Mouse (Mus musculus) kidney, embryonic 16.5 days (tissue): ENCODE data around the gene Dixdc1. TPM values are rescaled to one million over a fixed set of nuclear protein-coding genes. Genes with fewer than 3 reads are reported as not detected.
A peak's percentile ranks its signal among the peaks of the same experiment; 100 is the strongest.
"Not testable (repeated sequence)": the region's sequence is repeated elsewhere in the genome, so short reads cannot be mapped to it uniquely, and the experiment has no call there.

ENCODE experiments used
- ATAC-seq: fragments of 200-750 bp; cut with Nextera tagmentation; 2 replicates; pipeline ENCODE4 v1.8.0; 2017; ENCODE audit warnings: moderate TSS enrichment; ENCODE audit not compliant: low FRiP score, low TSS enrichment
- H3K27ac ChIP-seq: fragments of 300-500 bp; sonication (generic); 2 replicates; pipeline ENCODE4 v1.5.1; 2014; ENCODE audit warnings: low read length
- H3K27me3 ChIP-seq: fragments of 300-500 bp; sonication (generic); 2 replicates; pipeline ENCODE4 v1.6.1; 2014; ENCODE audit warnings: low read length, control low read depth, mixed read lengths; ENCODE audit not compliant: insufficient read depth
- H3K36me3 ChIP-seq: fragments of 300-500 bp; sonication (generic); 2 replicates; pipeline ENCODE4 v1.6.1; 2014; ENCODE audit warnings: low read length, control low read depth, mixed read lengths; ENCODE audit not compliant: insufficient read depth
- H3K4me1 ChIP-seq: fragments of 300-500 bp; sonication (generic); 2 replicates; pipeline ENCODE4 v1.6.1; 2014; ENCODE audit warnings: low read length, control low read depth, mixed read lengths; ENCODE audit not compliant: insufficient read depth
- H3K4me2 ChIP-seq: fragments of 300-500 bp; sonication (generic); replicated peaks from 2 replicates; pipeline ENCODE4 v1.6.1; 2014; ENCODE audit warnings: low read depth, low read length
- H3K4me3 ChIP-seq: fragments of 300-500 bp; sonication (generic); 2 replicates; pipeline ENCODE4 v1.5.1; 2014; ENCODE audit warnings: mild to moderate bottlenecking, low read length
- H3K9ac ChIP-seq: fragments of 300-500 bp; sonication (generic); replicated peaks from 2 replicates; pipeline ENCODE4 v1.6.1; 2014; ENCODE audit warnings: low read length
- H3K9me3 ChIP-seq: fragments of 300-500 bp; sonication (generic); 2 replicates; pipeline ENCODE4 v1.6.1; 2016; ENCODE audit warnings: low read length, control low read depth
- WGBS: fragments of 180-500 bp; shearing (Covaris S2); extraction: QIAGEN DNeasy Blood & Tissue Kit; methylation state at CpG from one replicate; pipeline ENCODE4 v1.1.7; 2014; 5-methylcytosine and 5-hydroxymethylcytosine counted together
- polyA plus RNA-seq: library from polyadenylated mRNA; unstranded; fragments of >200 nt; fragmentation: Nextera tagmentation; extraction: Ambion mirVana; gene quantifications from 2 replicates; pipeline ENCODE4 v1.2.1, GENCODE M21; 2015

The Dixdc1 gene
- polyA plus RNA-seq, 1 experiment from 2014 or later = 7.7 TPM

DNA sequence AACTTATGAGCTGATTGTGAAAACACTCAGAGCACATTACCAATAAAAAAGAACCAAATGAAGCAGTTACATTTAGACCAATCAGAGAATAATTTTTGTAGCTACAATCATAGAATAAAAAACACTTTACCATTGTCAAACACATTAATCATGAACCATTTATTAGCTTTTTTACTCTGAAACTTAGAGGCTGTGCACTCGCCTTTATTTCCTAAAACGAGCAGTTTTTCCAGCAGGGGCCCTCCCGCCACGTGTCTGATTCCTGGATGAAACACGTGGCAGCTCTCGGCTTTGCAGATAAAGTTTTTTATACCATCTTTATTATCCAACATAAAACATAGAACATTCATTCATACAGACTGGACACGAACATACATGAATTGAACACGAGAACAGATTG is 108.4 kb downstream of the Dixdc1 start:
- WGBS = 91% methylated on average over 6 of the region's 8 CpGs

GRCm38 (mm10) chr9:50617794-50618330 is 121.5 kb downstream of the Dixdc1 start:
- Histone ChIP-seq H3K4me1 (peaks cover 9% of the 10 kb centered on the region), H3K4me2 (peak overlapping the region; percentile 68), H3K27me3 (no peaks in the 10 kb centered on the region), H3K9ac (no peak overlapping the region), H3K36me3 (peaks cover 19% of the 10 kb centered on the region), H3K27ac (no peak overlapping the region), H3K4me3 (peak overlapping the region; percentile 100), H3K9me3 (no peaks in the 10 kb centered on the region)
- no peak for ATAC-seq
- WGBS = 59% methylated on average over 9 of the region's 9 CpGs

More for the DNA sequence above, 108.4 kb downstream of the Dixdc1 start:
- not testable (repeated sequence) for H3K27ac ChIP-seq, H3K9ac ChIP-seq, H3K4me2 ChIP-seq, H3K4me3 ChIP-seq, H3K9me3 ChIP-seq, H3K4me1 ChIP-seq, ATAC-seq, H3K27me3 ChIP-seq
- H3K36me3 ChIP-seq = peaks cover 22% of the 10 kb centered on the region

DNA sequence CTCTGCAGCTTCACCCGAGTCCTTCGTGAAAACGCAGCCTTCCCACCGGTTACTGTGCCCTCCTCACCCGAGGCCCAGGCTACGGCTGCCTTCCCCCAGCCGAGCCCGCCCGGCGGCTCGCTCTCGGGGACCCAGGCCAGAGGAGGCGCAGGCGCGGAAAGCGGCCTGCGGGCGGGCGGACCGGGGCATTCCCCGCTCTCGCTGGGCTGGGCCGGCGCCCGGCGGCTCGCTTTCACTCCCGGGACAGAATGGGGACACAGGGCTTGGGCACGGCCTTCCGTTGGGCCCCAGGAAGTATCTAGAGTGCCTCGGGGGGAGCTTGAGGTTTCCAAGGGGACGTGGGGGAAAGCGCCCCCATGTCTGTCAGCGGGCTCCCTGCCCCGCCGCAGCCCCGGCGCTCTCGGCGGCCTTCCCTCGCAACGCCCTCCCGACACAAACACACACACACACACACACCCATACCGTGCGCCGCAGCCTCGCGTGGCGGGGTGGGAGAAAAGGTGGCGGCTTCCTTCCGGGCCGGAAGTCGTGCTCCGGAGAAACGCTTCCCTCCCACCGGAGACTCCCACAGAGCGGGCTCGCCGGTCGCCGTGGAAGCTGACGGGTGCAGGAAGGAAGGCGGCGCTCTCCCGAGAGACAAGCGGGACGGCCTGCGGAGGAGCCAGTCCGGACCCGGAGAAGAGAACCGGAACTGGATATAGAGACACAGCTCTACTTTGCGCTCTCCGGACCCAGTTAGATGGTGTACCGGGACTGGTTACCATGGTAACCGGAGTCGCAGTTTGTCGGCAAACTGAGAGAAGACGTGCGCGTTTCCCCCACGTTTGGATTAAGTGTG is 122.3 kb downstream of the Dixdc1 start, which contains the start of the genes Pih1d2 and Nkapd1:
TSS of gene Pih1d2 (plus strand) at position 556 of the 838 bp plus-strand sequence.
TSS of gene Nkapd1 (minus strand) at position 699 of the 838 bp plus-strand sequence.
- Histone ChIP-seq H3K4me2 (peak within 1 kb of the TSS; percentile 68), H3K4me1 (peaks cover 9% of the 10 kb centered on the region), H3K9me3 (no peaks in the 10 kb centered on the region), H3K36me3 (peaks cover 23% of the 10 kb centered on the region), H3K4me3 (peak within 1 kb of the TSS; percentile 100), H3K9ac (peak within 1 kb of the TSS; percentile 98), H3K27ac (peak within 1 kb of the TSS; percentile 97), H3K27me3 (no peaks in the 10 kb centered on the region)
- ATAC-seq = peak; percentile 96
- under 1% methylated on average over 80 of the region's 81 CpGs for WGBS

- Histone ChIP-seq H3K36me3 (peaks cover 28% of the 10 kb centered on the region), H3K27ac (peak overlapping the region; percentile 97), H3K27me3 (no peaks in the 10 kb centered on the region), H3K4me1 (peaks cover 9% of the 10 kb centered on the region), H3K9me3 (no peaks in the 10 kb centered on the region), H3K9ac (peak overlapping the region; percentile 98), H3K4me2 (peak overlapping the region; percentile 68), H3K4me3 (peak overlapping the region; percentile 100)
- 33% methylated on average over 11 of the region's 11 CpGs for WGBS
- no peak for ATAC-seq
Measured at GRCm38 (mm10) chr9:50616161-50616560, 123.2 kb downstream of the Dixdc1 start.

Other genes with a start within 250 kb of the Dixdc1 start
- 36.9 and 37.1 TPM in 2 replicates for gene Plet1, start 245.0 kb downstream of the Dixdc1 start, polyA plus RNA-seq
- 96.6 and 108 TPM in 2 replicates for gene Pts, start 210.8 kb downstream of the Dixdc1 start, polyA plus RNA-seq
- gene Il18, start 184.7 kb downstream of the Dixdc1 start, polyA plus RNA-seq = 1.9 and 2.9 TPM in 2 replicates
- 0.15 and 0.24 TPM in 2 replicates for gene Bco2, start 184.3 kb downstream of the Dixdc1 start, polyA plus RNA-seq
- not detected in 2 replicates for gene Tex12, start 178.2 kb downstream of the Dixdc1 start, polyA plus RNA-seq
- 417 and 453 TPM in 2 replicates for gene Sdhd, start 135.7 kb downstream of the Dixdc1 start, polyA plus RNA-seq
- gene Timm8b, start 135.6 kb downstream of the Dixdc1 start, polyA plus RNA-seq = 232 and 245 TPM in 2 replicates
- 4.9 and 5.3 TPM in 2 replicates for gene Pih1d2, start 122.2 kb downstream of the Dixdc1 start, polyA plus RNA-seq
- gene Nkapd1, start 122.1 kb downstream of the Dixdc1 start, polyA plus RNA-seq = 17.0 and 17.9 TPM in 2 replicates
- gene Dlat, start 79.7 kb downstream of the Dixdc1 start, polyA plus RNA-seq = 64.0 and 67.9 TPM in 2 replicates
- 12.4 and 13.3 TPM in 2 replicates for gene 2310030G06Rik, start 7.0 kb upstream of the Dixdc1 start, polyA plus RNA-seq
- gene Cryab, start 11.8 kb upstream of the Dixdc1 start, polyA plus RNA-seq = 54.3 and 57.4 TPM in 2 replicates
- gene Hspb2, start 12.8 kb upstream of the Dixdc1 start, polyA plus RNA-seq = 5.2 and 6.0 TPM in 2 replicates
- gene Fdxacb1, start 28.7 kb upstream of the Dixdc1 start, polyA plus RNA-seq = 13.0 and 13.1 TPM in 2 replicates
- 41.8 and 44.3 TPM in 2 replicates for gene Alg9, start 35.5 kb upstream of the Dixdc1 start, polyA plus RNA-seq
- gene 1110032A03Rik, start 36.0 kb upstream of the Dixdc1 start, polyA plus RNA-seq = 33.1 and 40.4 TPM in 2 replicates
- gene Ppp2r1b, start 105.8 kb upstream of the Dixdc1 start, polyA plus RNA-seq = 74.6 and 77.0 TPM in 2 replicates